Mouse (Mus musculus) 416B (cell line): ENCODE measurements around the gene Ergic3.

ENCODE experiments used
- DNase-seq: peaks from one replicate; pipeline ENCODE4 v3.0.0; 2011; ENCODE audit warnings: low read depth

Ergic3 gene

DNA sequence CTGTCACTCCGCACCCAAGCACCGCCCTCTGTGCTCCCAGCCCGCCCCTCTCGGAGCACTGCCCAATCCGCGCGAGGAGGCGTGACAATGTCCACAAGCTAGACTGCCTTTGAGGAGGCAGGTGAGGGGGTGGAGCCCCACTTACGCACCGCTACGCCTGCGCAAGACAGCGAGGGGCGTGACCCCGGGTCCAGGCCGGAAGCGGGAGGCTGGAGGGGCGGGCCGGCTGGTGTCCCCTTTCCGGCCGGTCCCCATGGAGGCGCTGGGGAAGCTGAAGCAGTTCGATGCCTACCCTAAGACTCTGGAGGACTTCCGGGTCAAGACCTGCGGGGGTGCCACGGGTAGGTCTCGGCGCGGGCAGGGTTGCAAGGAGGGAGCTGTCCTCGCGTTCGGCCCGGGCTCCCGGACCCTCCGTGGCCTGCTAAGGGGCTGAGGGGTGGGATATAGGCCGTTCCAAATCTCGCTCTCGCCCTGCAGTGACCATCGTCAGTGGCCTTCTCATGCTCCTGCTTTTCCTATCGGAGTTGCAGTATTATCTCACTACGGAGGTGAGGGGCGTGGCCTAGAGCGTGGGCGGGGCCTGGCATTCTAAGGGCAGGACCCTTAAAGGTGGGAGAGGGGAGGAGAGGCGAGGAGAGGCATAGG is at the start of gene Ergic3, which contains the start of gene 6430550D23Rik:
Ergic3 (plus strand) TSS at position 158 of the 645 bp plus-strand sequence.
6430550D23Rik (minus strand) TSS at position 90 of the 645 bp plus-strand sequence.
- peak; percentile 98 for DNase-seq

DNA sequence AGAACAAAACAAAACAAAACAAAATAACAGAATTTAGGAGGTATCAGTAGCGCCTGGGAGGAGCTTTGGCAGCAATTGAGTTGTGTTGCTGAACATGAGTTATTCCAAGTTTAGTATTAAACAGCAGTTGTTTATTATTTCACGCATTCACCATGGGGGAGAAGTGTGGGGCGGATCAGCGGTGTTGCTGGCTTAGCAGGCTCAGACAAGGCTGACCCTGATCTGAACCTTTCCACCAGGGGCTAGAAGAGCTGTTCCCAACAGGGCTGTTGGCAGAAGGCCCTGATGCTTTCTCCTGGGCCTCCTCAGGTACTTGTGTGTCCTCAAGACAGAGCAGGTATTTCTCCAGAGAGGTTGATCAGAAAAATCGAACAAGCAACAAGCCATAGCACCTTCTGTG is 47.9 kb upstream of the Ergic3 start:
- no peak for DNase-seq

DNA sequence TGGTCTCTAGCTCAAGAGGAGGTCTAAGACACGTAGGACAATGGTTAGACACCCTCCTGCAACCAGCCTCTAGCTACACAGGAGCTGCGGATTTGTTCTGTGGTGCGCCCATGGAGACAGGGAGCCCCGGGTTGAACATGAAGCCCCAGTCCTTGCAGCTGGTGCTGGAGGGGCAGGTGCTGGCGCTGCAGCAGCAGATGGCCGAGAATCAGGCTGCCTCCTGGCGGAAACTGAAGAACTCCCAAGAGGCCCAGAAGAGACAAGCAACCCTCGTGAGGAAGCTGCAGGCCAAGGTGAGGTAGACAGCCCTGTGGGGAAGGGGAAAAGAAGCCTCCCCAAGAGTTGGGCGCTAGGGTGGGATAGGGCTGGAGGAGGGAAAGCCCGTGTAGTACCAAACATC is 46.0 kb upstream of the Ergic3 start:
- DNase-seq: no peak

DNA sequence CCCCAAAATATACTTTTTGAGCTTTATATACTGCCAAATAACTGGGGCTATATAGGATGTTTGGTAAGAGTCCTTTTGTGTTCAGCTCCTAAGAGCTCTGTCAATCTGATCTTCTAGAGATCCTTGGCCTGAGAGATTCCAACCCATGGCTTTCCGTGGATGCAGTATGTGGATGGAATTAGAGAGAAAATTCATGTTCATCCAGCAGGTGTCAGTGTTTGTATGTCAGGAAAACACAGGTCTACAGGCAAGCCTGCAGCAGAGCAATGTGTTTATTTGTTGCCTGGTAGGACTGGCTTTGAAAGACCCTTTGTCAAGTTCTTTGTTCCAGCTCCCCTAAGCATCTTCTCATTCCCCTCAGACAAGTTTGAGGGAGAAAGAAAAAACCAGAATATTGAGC is 44.9 kb upstream of the Ergic3 start:
- DNase-seq: peak; percentile 67

DNA sequence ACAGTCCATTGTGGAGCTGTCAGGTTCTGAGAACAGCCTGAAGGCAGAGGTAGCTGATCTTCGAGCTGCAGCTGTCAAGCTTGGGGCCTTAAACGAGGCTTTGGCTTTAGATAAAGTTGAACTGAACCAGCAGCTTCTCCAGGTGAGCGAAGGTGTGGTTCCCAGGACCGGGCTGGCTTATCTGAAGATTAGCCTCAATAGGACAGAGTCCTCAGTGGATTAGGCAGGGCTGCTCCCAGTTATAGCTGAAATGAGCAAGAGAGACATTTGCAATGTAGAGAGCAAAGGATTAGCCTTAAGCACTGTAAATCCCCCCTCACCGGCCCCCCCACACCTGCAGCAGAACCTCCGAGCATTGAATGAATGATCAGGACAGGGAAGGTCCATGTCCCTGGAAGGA is 34.5 kb upstream of the Ergic3 start:
- no peak for DNase-seq

DNA sequence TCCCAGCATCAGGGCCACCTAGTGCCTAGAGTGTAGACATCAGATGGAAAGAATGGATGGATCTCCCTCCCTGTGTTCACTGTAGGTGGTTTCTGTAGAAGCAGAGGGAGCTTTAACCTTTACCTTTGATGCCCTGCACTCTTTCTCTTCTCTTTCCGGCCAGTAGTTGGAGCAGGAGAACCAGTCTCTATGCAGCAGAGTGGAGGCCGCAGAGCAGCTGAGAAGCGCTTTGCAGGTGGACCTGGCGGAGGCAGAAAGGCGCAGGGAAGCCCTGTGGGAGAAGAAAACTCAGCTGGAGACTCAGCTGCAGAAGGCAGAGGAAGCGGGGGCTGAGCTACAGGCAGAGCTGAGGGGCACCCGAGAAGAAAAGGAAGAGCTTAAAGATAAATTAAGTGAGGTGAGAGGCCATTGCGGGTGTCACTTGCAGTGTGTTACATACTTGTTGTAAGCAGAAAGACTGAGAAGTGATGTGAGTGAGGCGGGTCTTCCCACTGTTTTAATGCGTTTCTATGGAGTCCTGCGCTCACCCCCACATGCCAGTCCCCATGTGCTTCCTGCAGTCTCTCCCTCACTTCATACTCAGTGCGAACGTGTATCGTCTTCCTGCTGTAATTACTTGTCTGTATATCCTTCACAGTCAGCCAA is 33.6 kb upstream of the Ergic3 start:
- no peak for DNase-seq

DNA sequence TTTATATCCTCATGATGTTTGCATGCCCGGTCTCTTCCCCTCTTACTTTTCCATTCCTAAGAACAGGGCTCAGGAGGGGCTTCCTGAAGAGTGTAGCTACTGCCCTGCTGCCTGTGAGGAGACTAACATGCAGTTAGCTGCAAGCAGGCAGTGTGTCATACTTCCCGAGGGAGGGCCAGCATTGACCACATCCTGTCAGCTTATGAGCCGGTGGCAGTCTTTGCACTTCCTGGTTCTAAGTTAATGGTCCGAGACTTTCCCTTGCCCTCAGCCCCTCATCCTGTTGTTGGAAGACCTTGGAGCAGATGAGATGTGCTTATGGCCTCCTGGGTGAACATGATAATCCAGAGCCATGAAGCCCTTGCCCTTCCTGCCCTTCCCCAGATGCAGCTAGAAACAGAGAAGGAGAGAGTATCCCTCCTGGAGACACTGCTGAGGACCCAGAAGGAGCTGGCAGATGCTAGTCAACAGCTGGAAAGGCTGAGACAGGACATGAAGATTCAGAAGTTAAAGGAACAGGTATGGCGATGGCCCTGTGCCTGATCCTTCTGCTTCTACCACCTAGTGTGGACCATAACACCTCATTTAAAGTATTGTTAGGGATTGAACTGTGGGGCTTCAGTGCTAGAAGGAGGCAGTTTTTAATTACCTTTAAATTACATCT is 28.4 kb upstream of the Ergic3 start:
- DNase-seq: peak; percentile 94

DNA sequence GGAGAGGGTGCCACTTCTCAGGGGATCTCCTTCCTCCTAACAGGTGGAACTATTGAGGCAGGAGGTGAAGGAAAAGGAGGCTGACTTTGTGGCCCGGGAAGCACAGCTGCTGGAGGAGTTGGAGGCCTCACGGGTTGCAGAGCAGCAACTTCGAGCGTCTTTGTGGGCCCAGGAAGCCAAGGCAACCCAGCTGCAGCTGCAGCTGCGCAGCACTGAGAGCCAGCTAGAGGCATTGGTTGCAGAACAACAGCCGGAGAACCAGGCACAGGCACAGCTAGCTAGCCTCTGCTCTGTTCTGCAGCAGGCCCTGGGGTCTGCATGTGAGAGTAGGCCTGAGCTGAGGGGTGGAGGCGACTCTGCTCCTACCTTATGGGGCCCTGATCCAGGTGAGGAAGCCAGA is 22.1 kb upstream of the Ergic3 start:
- no peak for DNase-seq

DNA sequence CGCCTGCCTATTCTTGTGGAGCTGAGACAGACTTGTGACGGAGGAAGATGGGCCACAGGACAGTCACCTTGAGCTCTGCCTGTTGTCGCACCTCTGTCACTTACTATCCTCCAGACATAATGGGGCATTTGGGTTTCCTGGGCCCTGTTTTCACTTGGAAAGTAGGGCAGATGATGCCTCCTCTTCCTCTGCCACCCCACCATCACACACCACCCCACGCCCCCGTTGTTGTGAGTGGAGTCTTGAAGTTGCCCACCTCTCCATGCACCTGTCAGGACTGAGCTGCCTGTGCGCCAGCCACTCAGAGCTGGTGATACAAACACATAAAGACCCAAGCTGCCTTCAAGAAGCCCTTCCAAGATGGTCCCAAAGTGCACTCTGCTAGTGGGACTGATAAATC is 20.7 kb upstream of the Ergic3 start:
- DNase-seq: no peak

DNA sequence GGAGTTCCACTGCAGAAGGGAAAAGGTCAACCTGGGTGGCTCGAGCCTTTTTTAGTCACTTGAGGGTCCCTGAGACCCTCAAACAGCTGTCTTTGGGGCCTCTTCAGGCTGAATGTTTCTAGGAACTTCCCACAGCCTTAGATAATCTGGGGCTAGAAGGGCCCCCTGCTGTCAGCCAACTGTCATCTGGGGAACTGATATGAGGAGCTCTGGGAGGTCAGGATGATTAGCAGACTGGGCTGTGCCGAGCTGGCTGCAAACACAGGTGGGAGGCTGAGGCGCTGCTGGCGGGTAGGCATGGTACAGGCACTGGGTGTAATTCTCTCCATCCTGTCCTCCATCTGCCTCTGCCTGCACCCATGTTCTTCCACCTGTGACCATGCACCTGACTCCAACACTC is 18.8 kb upstream of the Ergic3 start:
- DNase-seq: no peak

DNA sequence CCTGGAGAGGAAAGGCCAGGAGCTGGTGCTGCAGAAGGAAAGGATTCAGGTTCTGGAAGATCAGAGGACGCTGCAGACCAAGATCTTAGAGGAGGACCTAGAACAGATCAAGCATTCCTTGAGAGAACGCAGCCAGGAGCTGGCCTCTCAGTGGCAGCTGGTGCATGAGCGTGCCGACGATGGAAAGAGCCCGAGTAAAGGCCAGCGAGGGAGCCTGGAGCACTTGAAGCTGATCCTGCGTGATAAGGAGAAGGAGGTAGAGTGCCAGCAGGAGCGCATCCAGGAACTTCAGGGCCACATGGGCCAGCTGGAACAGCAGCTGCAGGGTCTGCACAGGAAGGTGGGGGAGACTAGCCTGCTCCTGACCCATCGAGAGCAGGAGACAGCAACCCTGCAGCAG is 16.7 kb upstream of the Ergic3 start:
- DNase-seq: no peak

DNA sequence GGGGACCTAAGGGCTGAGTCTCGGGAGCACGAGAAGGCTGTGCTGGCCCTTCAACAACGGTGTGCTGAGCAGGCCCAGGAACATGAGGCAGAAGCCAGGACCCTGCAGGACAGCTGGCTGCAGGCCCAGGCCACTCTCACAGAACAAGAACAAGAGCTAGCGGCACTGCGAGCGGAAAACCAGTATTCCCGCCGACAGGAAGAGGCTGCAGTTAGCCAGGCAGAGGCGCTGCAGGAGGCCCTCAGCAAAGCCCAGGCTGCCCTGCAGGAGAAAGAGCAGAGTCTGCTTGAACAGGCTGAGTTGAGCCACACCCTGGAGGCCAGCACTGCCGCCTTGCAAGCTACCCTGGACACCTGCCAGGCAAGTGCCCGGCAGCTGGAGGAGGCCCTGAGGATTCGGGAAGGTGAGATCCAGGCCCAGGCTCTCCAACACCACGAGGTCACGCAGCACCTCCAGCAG is 16.0 kb upstream of the Ergic3 start:
- no peak for DNase-seq

DNA sequence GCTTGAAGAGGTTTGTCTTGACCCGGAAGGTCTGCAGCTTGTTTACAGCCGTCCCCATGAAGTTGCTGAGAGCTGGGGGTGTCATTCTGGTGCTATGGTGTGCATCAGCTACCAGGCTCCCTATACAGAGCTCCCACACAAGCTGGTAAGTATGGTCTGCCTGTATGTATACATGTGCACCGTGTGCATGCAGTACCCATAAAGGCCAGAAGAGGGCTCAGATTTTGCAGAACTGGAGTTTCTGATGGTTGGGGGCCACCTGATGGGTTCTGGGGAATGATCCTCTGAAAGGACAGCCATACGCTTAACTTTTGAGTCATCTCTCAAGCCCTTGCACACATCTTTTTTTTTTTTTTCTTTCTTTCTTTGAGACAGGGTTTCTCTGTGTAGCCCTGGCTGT is 2.5 kb upstream of the Ergic3 start:
- peak; percentile 33 for DNase-seq

DNA sequence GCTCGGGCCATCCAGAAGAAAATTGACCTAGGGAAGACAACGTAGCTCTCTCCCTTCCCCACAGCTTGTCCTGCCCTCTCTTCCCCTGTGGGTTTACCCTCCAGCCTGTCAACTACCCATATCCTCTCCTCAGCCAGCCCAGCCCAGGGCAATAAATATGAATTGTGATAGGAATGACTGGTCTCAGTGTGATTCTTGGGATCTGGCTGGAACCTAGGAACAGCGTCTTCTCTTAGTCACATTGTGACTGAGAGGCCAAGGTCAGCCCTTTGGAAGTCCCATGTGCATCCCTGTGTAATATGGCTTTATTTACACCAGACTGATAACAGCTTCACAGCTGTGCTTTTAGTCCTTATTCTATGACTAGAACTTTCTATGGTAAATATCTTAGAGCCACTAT is 10.3 kb downstream of the Ergic3 start:
- no peak for DNase-seq

DNA sequence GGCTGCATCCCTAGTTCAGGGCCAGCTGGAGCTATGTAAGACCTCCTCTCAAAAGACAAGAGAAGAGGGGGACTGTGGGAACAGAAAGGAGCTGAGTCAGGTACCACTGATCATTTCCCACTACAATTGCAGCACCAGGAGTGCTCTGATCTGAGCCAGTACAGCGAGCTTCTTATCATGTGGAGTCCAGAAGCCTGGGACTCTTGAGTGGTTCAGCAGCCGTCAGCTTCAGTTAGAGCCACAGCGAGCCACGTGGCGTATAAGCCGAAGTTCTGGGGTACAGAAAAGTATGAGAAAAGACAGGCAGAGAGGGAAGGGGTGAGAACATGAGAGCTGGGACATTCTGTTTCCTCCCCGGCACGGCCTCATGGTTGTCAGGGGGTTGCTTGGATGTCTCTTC is 13.4 kb downstream of the Ergic3 start:
- DNase-seq: no peak

DNA sequence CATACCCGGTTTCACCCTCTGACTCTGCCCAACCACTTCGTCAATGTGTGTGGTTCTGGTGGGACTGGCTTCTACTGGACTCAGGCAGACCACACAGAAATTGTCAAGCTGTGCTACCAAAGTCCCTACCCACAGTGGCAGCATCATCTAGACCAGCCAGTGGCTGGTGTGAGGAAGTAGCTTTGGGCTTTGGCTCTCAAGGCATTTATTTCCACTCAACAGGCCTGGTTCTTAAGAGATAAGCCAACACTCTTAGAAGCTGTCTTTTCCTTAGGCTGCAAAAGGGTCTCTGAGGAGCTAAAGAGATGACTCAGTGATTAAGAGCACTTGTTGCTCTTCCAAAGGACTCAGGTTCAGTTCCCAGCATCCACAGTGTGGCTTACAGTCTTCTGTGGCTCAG is 13.9 kb downstream of the Ergic3 start:
- DNase-seq: peak; percentile 10

DNA sequence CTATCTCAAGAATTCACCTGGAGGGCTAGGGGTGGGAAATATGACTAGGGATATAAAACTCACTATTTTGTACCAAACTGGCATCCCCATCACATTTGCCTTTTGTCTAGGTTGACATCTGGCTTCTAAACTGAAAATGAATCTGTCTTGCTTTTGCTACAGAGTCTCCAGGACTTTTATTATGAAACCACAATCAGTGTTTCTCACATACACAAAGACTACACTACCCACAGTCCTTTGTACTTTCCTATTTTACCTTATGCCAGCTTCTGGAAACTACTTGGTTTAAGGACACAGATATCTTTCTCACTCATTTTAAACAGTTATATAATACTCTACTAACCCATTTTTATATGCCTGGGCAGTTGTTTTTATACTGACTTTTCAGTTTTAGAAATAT is 17.6 kb downstream of the Ergic3 start:
- DNase-seq: peak; percentile 26

DNA sequence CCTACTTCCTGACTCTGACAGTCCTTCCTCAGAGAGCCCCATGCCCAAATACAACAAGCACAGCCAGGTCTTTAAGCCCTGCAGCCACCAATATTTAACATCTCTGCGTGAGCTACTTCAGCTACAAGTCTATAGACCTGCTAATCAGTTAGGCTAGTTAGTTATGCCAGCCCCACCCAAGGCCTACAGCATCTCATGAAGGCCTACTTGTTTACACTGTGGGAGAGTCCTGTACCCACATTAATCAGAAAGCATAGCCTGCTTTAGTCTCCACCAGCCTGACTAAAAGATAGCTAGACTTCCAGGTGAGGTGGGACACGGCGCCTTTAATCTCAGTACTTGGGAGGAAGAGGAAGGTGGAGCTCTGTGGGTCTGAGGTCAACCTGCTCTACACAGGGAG is 31.5 kb downstream of the Ergic3 start:
- DNase-seq: no peak

DNA sequence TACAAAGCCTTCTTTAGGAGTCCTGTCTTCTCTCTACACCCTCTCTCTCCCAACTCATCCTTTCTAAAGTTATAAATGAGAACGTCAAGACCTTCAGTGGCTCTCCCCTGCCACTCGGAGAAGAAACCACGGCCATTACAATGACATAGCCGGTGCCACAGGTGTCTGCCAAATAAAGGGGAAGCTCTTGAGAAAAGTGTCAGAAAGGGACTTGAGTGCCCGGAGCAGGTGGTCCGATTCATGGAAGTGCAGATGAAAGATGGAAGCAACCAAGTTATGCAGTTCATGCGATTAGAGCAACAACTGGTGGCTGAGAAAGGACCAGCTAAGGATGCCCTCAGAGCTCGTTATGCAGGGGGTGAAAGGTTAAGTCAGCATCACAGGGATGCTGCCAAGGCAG is 35.1 kb downstream of the Ergic3 start:
- DNase-seq: no peak

DNA sequence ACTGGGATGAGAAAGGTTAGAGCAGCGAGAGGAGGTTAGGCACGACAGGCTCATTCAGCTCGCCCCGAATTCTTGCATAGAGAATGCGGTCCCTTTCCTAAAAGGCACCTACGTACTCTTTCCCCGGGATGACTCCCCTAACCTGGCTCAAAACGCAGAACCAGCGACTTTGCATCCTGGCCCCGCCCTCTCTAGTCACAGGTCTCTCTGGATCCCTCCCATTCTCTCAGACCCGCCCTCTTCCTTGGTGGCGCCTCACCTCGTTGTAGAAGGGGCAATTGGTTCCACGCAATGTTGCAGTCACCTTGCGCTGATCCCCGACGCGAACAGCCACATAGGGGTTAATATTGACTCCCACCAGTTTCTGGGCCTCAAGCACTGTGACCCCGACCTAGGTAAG is 40.1 kb downstream of the Ergic3 start:
- DNase-seq: no peak

DNA sequence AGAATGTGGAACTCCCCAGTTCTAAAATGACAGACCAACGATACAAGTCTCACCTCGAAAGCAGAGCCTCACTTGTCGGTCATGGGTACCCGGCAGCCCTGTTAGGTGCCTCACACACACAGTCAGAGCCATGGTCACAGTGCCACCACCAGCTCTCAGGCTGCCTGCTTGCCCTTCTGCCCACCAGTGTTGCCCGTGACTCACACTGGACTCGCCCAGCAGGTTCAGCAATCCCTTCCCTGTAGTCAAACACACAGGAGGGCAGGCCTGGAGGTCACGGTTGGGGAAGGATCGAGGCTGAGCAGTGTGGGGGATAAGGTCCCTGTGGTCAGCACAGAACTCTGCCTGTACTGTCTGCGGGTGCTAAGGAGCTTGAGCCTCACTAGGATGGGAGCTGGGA is 45.0 kb downstream of the Ergic3 start, which contains the start of gene Fer1l4:
Fer1l4 (minus strand) TSS at position 132 of the 400 bp plus-strand sequence.
- no peak for DNase-seq

DNA sequence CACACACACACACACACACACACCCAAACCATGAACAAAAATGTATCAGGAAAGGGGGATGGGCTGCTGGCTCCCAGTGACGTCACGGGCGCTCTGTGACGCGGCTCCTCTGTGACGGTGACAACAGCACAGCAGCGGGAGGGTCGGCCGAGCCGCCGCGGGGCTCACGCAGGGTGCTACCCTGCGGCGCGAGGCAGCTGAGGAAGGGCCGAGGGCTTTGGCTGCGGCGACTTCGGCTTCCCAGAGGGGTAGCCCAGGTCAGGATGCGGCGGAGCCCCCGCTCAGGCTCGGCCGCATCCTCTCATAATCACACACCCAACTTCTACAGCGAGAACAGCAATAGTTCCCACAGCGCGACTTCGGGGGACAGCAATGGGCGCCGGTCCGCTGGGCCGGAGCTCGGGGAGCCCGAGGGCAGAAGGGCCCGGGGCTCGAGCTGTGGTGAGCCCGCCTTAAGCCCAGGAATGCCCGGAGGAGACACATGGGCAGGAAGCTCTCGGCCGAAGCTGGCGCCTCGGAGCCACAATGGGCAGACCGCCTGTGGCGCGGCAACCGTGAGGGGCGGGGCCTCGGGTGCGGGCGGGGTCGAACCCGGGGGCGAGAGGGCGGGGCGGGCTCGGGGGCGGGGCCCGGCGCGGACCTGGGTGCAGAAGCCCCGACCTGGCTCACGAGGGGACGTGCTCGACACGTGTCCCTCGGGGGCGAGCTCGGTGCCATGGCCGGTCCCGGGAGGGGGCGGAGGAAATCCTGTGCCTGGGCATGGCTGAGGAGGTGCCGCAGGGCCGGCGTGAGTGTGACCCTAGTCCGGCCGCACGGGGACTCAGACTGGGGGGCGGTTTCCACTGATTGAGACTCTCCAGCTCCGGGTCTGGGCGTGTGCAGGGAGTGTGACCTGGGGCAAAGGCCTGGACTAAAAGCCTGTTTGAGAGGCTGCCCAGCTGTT is 57.5 kb downstream of the Ergic3 start, which contains the start of gene Spag4:
Spag4 (plus strand) TSS at position 77 of the 943 bp plus-strand sequence.
- DNase-seq: peak; percentile 83
